Mouse (Mus musculus) ES-E14 (cell line): ENCODE measurements around the gene Dach1. TPM values are rescaled to one million over a fixed set of nuclear protein-coding genes. Genes with fewer than 3 reads are reported as not detected.

ENCODE experiments used
- DNase-seq: peaks from one replicate; pipeline ENCODE4 v3.0.0-alpha.2; 2013; ENCODE audit warnings: low read depth, low spot score
- H3K27ac ChIP-seq: 2 replicates; pipeline ENCODE4 v1.5.1; 2012; ENCODE audit warnings: low read depth, mild to moderate bottlenecking, low read length, moderate library complexity, mixed read lengths; ENCODE audit not compliant: poor library complexity, insufficient read depth, severe bottlenecking
- H3K36me3 ChIP-seq: 2 replicates; pipeline ENCODE4 v1.6.1; 2012; ENCODE audit warnings: mild to moderate bottlenecking, low read length, moderate library complexity, mixed read lengths; ENCODE audit not compliant: control insufficient read depth, poor library complexity, insufficient read depth, severe bottlenecking
- H3K4me1 ChIP-seq, 2 experiments: fragments of 150-350 bp in 1 of 2; sonication (generic) in 1 of 2; 2 replicates each; pipeline ENCODE4 v1.6.1; 2012; ENCODE audit warnings: low read length in 2 of 2, mild to moderate bottlenecking in 1 of 2, mixed read lengths in 1 of 2; ENCODE audit not compliant: control insufficient read depth in 2 of 2, insufficient read depth in 2 of 2, poor library complexity in 1 of 2
- H3K4me3 ChIP-seq, 2 experiments: fragments of 150-350 bp in 1 of 2; sonication (generic) in 1 of 2; 2 replicates each; pipeline ENCODE4 v1.5.1; 2012; ENCODE audit warnings: low read length in 2 of 2, low read depth in 1 of 2, mild to moderate bottlenecking in 1 of 2, mixed read lengths in 1 of 2; ENCODE audit not compliant: insufficient read depth in 1 of 2, poor library complexity in 1 of 2, severe bottlenecking in 1 of 2
- H3K9ac ChIP-seq: 2 replicates; pipeline ENCODE4 v1.6.1; 2012; ENCODE audit warnings: low read depth, mild to moderate bottlenecking, low read length, mixed read lengths; ENCODE audit not compliant: poor library complexity, insufficient read depth, severe bottlenecking
- H3K9me3 ChIP-seq: fragments of 150-350 bp; sonication (generic); 2 replicates; pipeline ENCODE4 v1.6.1; 2012; ENCODE audit warnings: low read depth, mild to moderate bottlenecking, low read length; ENCODE audit not compliant: control insufficient read depth, insufficient read depth
- CHD2 ChIP-seq: IDR thresholded peaks from 2 replicates; pipeline ENCODE4 v1.6.1; 2014; ENCODE audit warnings: mild to moderate bottlenecking, low read depth, low read length, inconsistent platforms
- HCFC1 ChIP-seq: IDR thresholded peaks from 2 replicates; pipeline ENCODE4 v1.6.1; 2012; ENCODE audit warnings: low read length, inconsistent platforms, borderline replicate concordance; ENCODE audit not compliant: insufficient read depth
- MAFK ChIP-seq: IDR thresholded peaks from 2 replicates; pipeline ENCODE4 v1.6.1; 2014; ENCODE audit warnings: mild to moderate bottlenecking, low read depth, low read length, inconsistent platforms; ENCODE audit not compliant: insufficient read depth
- ZC3H11A ChIP-seq: IDR thresholded peaks from 2 replicates; pipeline ENCODE4 v1.6.1; 2012; ENCODE audit warnings: low read depth, mild to moderate bottlenecking, inconsistent platforms, low read length, borderline replicate concordance
- ZNF384 ChIP-seq: IDR thresholded peaks from 2 replicates; pipeline ENCODE4 v1.6.1; 2012; ENCODE audit warnings: low read depth, low read length, inconsistent platforms
- in situ Hi-C, 2 experiments: fragments of 600-800 bp; cut with MboI; formaldehyde crosslinking; loops; one replicate each; pipeline ENCODE4 v1.15.1; 2025; ENCODE audit warnings: low sequenced_read_pairs in 2 of 2, inconsistent platforms in 1 of 2; ENCODE audit not compliant: unreplicated experiment in 2 of 2
- total RNA-seq: library from RNA; depleted of rRNA; stranded (reverse); fragments of 300-350 nt; gene quantifications from 2 replicates; pipeline ENCODE4 v1.2.3, GENCODE M21; 2012

Gene Dach1
- total RNA-seq, 1 experiment: 0.09 TPM

DNA sequence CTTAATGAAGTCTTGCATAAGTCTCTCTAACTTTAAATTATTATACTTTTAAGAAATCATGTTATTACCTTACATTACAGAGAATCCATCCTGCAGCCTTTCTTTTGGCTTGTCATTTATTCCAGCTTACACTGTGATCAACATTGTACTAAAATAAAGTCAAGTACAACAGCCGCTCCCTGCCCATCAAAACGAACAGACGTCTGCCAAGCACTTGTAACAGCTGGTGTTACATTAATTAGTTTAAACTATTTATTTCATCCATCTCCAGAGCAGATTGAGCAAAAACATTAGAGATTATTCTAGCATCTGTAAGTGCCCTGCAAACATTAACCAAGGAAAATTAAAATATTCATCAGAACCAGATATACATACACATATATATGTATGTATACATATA, 311.2 kb downstream of the Dach1 start:
- no peak overlapping the region for H3K9ac ChIP-seq
- no peaks in the 10 kb centered on the region for H3K9me3 ChIP-seq
- in situ Hi-C loops: no loop called here
- no peaks in the 10 kb centered on the region for H3K36me3 ChIP-seq
- no peak for TF ChIP-seq CHD2
- no peak for TF ChIP-seq ZC3H11A
- TF ChIP-seq HCFC1: no peak
- no peak for TF ChIP-seq MAFK
- no peak for TF ChIP-seq ZNF384
- no peak for DNase-seq
- H3K4me3 ChIP-seq: no peak overlapping the region
- H3K4me1 ChIP-seq: no peaks in the 10 kb centered on the region
- H3K27ac ChIP-seq: no peak overlapping the region

DNA sequence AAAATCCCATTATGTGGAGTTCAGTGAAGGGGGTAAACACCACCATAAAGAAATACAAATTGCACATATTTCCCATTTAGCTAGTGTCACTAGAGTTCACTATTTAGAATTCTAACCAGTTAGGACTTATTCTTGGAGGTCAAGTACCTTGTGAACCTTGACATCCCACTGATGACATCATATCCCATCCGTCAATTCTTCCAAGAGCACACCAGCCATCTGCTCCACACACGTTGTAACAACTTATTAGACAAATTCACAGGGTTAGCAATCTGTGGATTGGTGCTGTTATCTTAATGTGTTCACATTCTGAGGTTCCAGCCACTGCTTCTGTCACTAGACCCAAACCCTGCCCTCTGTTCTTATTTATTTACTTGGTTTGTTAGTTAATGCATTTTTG, 312.3 kb downstream of the Dach1 start:
- DNase-seq: no peak
- no peaks in the 10 kb centered on the region for H3K9me3 ChIP-seq
- TF ChIP-seq ZNF384 (no peak), HCFC1 (no peak), CHD2 (no peak), MAFK (no peak), ZC3H11A (no peak)
- in situ Hi-C loops: no loop called here
- no peaks in the 10 kb centered on the region for H3K4me1 ChIP-seq
- H3K27ac ChIP-seq: no peak overlapping the region
- H3K9ac ChIP-seq: no peak overlapping the region
- H3K4me3 ChIP-seq: no peak overlapping the region
- H3K36me3 ChIP-seq: no peaks in the 10 kb centered on the region

DNA sequence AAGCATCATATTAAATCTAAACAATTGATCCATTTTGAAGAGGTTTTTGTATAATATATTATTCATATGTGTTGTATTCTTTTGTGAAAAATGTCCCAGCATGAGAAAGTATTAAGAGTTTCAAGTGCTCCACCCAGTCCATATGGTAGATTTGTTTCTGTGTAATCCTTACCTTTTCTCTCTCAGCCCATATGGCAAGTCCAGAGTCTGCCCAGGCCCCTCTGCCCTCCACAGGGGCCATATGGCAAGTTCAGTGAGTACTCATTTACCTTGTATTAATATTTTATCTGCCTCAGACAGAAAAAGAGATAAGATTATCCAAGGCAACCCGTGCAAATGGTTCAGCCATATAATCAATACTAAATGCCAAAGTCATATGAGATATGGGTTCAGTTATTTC, 314.2 kb downstream of the Dach1 start:
- no peak overlapping the region for H3K9ac ChIP-seq
- TF ChIP-seq CHD2 (no peak), ZNF384 (no peak), MAFK (no peak), ZC3H11A (no peak), HCFC1 (no peak)
- in situ Hi-C loops: no loop called here
- no peak overlapping the region for H3K4me3 ChIP-seq
- DNase-seq: no peak
- H3K9me3 ChIP-seq: no peaks in the 10 kb centered on the region
- H3K36me3 ChIP-seq: no peaks in the 10 kb centered on the region
- H3K27ac ChIP-seq: no peak overlapping the region
- H3K4me1 ChIP-seq: no peaks in the 10 kb centered on the region

DNA sequence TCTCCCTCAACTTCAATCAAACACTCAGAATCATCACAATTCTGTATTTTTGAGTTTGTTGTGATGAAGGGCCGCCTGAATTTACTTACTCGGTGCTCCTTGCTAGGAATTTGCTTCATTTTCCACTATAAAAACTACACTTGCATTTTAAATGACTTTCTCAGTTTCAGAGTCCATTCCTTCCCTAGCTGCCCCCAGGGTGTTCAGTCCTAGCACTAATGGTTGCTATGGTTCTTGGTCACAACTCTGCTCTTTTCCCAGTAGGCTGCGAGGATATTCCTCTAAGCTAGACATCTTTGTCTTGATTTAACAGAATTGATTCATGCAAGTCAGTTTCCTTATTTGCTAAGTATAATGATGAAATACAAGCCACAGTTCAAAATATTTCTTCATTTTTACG, 319.1 kb downstream of the Dach1 start:
- Histone ChIP-seq H3K9ac (no peak overlapping the region), H3K4me1 (no peaks in the 10 kb centered on the region), H3K36me3 (no peaks in the 10 kb centered on the region), H3K9me3 (no peaks in the 10 kb centered on the region), H3K27ac (no peak overlapping the region), H3K4me3 (no peak overlapping the region)
- TF ChIP-seq MAFK (no peak), HCFC1 (no peak), CHD2 (no peak), ZC3H11A (no peak), ZNF384 (no peak)
- in situ Hi-C loops: no loop called here
- no peak for DNase-seq

DNA sequence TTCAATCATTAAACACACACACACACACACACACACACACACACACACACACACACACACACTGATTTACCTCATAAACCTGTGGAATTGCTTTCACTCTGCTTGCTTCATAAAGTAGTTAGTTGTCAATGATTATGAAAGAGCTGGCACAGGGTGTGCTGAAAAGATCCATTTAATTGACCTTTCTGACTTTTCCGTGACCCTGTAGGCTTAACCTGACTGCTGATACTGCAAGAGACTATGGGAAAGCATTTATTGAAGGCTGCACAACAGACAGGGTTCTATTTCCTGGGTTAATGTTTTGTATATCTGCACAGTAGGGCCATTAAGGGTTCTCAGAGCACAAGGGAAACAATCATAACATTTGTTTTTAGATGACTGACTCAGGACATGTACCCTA, 321.9 kb downstream of the Dach1 start:
- Histone ChIP-seq H3K4me1 (no peaks in the 10 kb centered on the region), H3K4me3 (no peak overlapping the region), H3K27ac (no peak overlapping the region), H3K36me3 (no peaks in the 10 kb centered on the region), H3K9ac (no peak overlapping the region), H3K9me3 (no peaks in the 10 kb centered on the region)
- DNase-seq: no peak
- TF ChIP-seq ZC3H11A (no peak), MAFK (no peak), CHD2 (no peak), ZNF384 (no peak), HCFC1 (no peak)
- in situ Hi-C loops: no loop called here
